Mouse (Mus musculus) heart, embryonic 13.5 days (tissue): ENCODE measurements around the gene Inhba. TPM values are rescaled to one million over a fixed set of nuclear protein-coding genes. Genes with fewer than 3 reads are reported as not detected.

ENCODE experiments used
- ATAC-seq: fragments of 200-750 bp; cut with Nextera tagmentation; 2 replicates; pipeline ENCODE4 v1.8.0; 2017; ENCODE audit warnings: moderate TSS enrichment; ENCODE audit not compliant: insufficient number of reproducible peaks, low FRiP score, low TSS enrichment; ENCODE audit errors: extremely low read depth
- H3K27ac ChIP-seq: fragments of 300-500 bp; sonication (generic); replicated peaks from 2 replicates; pipeline ENCODE4 v1.5.1; 2015; ENCODE audit warnings: moderate library complexity, mild to moderate bottlenecking, inconsistent platforms
- H3K27me3 ChIP-seq: fragments of 300-500 bp; sonication (generic); replicated peaks from 2 replicates; pipeline ENCODE4 v1.6.1; 2015; ENCODE audit warnings: mild to moderate bottlenecking, inconsistent platforms
- H3K36me3 ChIP-seq: fragments of 300-500 bp; sonication (generic); 2 replicates; pipeline ENCODE4 v1.6.1; 2015; ENCODE audit warnings: mild to moderate bottlenecking, inconsistent platforms
- H3K4me1 ChIP-seq: fragments of 300-500 bp; sonication (generic); 2 replicates; pipeline ENCODE4 v1.6.1; 2015; ENCODE audit warnings: inconsistent platforms
- H3K4me2 ChIP-seq: fragments of 300-500 bp; sonication (generic); 2 replicates; pipeline ENCODE4 v1.6.1; 2015; ENCODE audit warnings: inconsistent platforms, mild to moderate bottlenecking, moderate library complexity
- H3K4me3 ChIP-seq: fragments of 300-500 bp; sonication (generic); 2 replicates; pipeline ENCODE4 v1.5.1; 2015; ENCODE audit warnings: moderate library complexity, mild to moderate bottlenecking, inconsistent platforms
- H3K9ac ChIP-seq: fragments of 300-500 bp; sonication (generic); 2 replicates; pipeline ENCODE4 v1.6.1; 2015; ENCODE audit warnings: inconsistent platforms, mild to moderate bottlenecking, moderate library complexity
- H3K9me3 ChIP-seq: fragments of 300-500 bp; sonication (generic); 2 replicates; pipeline ENCODE4 v1.6.1; 2016; ENCODE audit warnings: inconsistent platforms
- WGBS: fragments of 180-500 bp; shearing (Covaris S2); methylation state at CpG from one replicate; pipeline ENCODE4 v1.1.7; 2015; ENCODE audit warnings: mixed read lengths; 5-methylcytosine and 5-hydroxymethylcytosine counted together
- polyA plus RNA-seq: library from polyadenylated mRNA; unstranded; fragments of >200 nt; fragmentation: Nextera tagmentation; extraction: Ambion mirVana; gene quantifications from 2 replicates; pipeline ENCODE4 v1.2.1, GENCODE M21; 2015

The Inhba gene
- 13.3 and 15.4 TPM in 2 replicates for polyA plus RNA-seq

- no peaks in the 10 kb centered on the region for H3K9me3 ChIP-seq
- H3K4me1 ChIP-seq = peaks cover 17% of the 10 kb centered on the region
- peak within 1 kb of the TSS; percentile 87 for H3K4me2 ChIP-seq
- peak; percentile 32; the same call in 1 of the 2 replicates for ATAC-seq
- no peaks in the 10 kb centered on the region for H3K36me3 ChIP-seq
- WGBS = 10% methylated on average over 31 of the region's 31 CpGs
- peaks cover 10% of the 10 kb centered on the region; the same call in 1 of the 2 replicates for H3K27me3 ChIP-seq
- peak within 1 kb of the TSS; percentile 85 for H3K9ac ChIP-seq
- peak within 1 kb of the TSS; percentile 76 for H3K27ac ChIP-seq
- peak within 1 kb of the TSS; percentile 64 for H3K4me3 ChIP-seq
Measured at GRCm38 (mm10) chr13:16011372-16012242, at the start of gene Inhba. Inhba (plus strand) TSS chr13:16011851.

- no peak overlapping the region for H3K27ac ChIP-seq
Measured at GRCm38 (mm10) chr13:15976584-15976983, 35.1 kb upstream of the Inhba start.

GRCm38 (mm10) chr13:15979551-15979950 is 32.1 kb upstream of the Inhba start:
- no peak overlapping the region for H3K4me2 ChIP-seq

More at GRCm38 (mm10) chr13:15976584-15976983, 35.1 kb upstream of the Inhba start:
- no peaks in the 10 kb centered on the region for H3K36me3 ChIP-seq
- H3K4me1 ChIP-seq = no peaks in the 10 kb centered on the region
- 77% methylated on average over 1 of the region's 1 CpGs for WGBS
- no peak for ATAC-seq
- H3K4me2 ChIP-seq = no peak overlapping the region
- no peak overlapping the region for H3K4me3 ChIP-seq
- no peaks in the 10 kb centered on the region for H3K27me3 ChIP-seq
- H3K9ac ChIP-seq = no peak overlapping the region
- H3K9me3 ChIP-seq = no peaks in the 10 kb centered on the region

GRCm38 (mm10) chr13:15982041-15982440 is 29.6 kb upstream of the Inhba start:
- Histone ChIP-seq H3K9ac (no peak overlapping the region), H3K4me1 (no peaks in the 10 kb centered on the region), H3K4me2 (no peak overlapping the region), H3K9me3 (no peaks in the 10 kb centered on the region), H3K36me3 (no peaks in the 10 kb centered on the region), H3K4me3 (no peak overlapping the region), H3K27ac (no peak overlapping the region), H3K27me3 (no peaks in the 10 kb centered on the region)
- ATAC-seq = no peak
- 64% methylated on average over 3 of the region's 3 CpGs for WGBS

More at GRCm38 (mm10) chr13:15979551-15979950, 32.1 kb upstream of the Inhba start:
- Histone ChIP-seq H3K4me1 (no peaks in the 10 kb centered on the region), H3K9ac (no peak overlapping the region), H3K27ac (no peak overlapping the region), H3K9me3 (no peaks in the 10 kb centered on the region), H3K36me3 (no peaks in the 10 kb centered on the region), H3K4me3 (no peak overlapping the region), H3K27me3 (no peaks in the 10 kb centered on the region)
- ATAC-seq = no peak
- 58% methylated on average over 3 of the region's 3 CpGs for WGBS

GRCm38 (mm10) chr13:15985761-15986160 is 25.9 kb upstream of the Inhba start:
- H3K4me3 ChIP-seq = no peak overlapping the region
- 68% methylated on average over 2 of the region's 2 CpGs for WGBS

GRCm38 (mm10) chr13:15986172-15986571 is 25.5 kb upstream of the Inhba start:
- no peaks in the 10 kb centered on the region for H3K27me3 ChIP-seq
- no peak overlapping the region for H3K9ac ChIP-seq
- H3K4me2 ChIP-seq = no peak overlapping the region
- H3K4me1 ChIP-seq = no peaks in the 10 kb centered on the region
- H3K27ac ChIP-seq = no peak overlapping the region
- H3K36me3 ChIP-seq = no peaks in the 10 kb centered on the region
- no peak for ATAC-seq
- WGBS = 69% methylated on average over 4 of the region's 4 CpGs
- no peaks in the 10 kb centered on the region for H3K9me3 ChIP-seq
- H3K4me3 ChIP-seq = no peak overlapping the region

More at GRCm38 (mm10) chr13:15985761-15986160, 25.9 kb upstream of the Inhba start:
- Histone ChIP-seq H3K27ac (no peak overlapping the region), H3K36me3 (no peaks in the 10 kb centered on the region), H3K9ac (no peak overlapping the region), H3K4me2 (no peak overlapping the region), H3K9me3 (no peaks in the 10 kb centered on the region), H3K4me1 (no peaks in the 10 kb centered on the region), H3K27me3 (no peaks in the 10 kb centered on the region)
- no peak for ATAC-seq

- no peak for ATAC-seq
- no peaks in the 10 kb centered on the region for H3K36me3 ChIP-seq
- no peaks in the 10 kb centered on the region for H3K9me3 ChIP-seq
- no peak overlapping the region for H3K4me3 ChIP-seq
- no peaks in the 10 kb centered on the region for H3K4me1 ChIP-seq
- H3K9ac ChIP-seq = no peak overlapping the region
- 54% methylated on average over 2 of the region's 2 CpGs for WGBS
- no peak overlapping the region for H3K27ac ChIP-seq
- H3K4me2 ChIP-seq = no peak overlapping the region
- H3K27me3 ChIP-seq = no peaks in the 10 kb centered on the region
Measured at GRCm38 (mm10) chr13:15995314-15995713, 16.3 kb upstream of the Inhba start.

GRCm38 (mm10) chr13:16005517-16005916 is 6.1 kb upstream of the Inhba start:
- H3K27ac ChIP-seq = no peak overlapping the region
- H3K4me2 ChIP-seq = no peak overlapping the region
- H3K9me3 ChIP-seq = no peaks in the 10 kb centered on the region
- no peak for ATAC-seq
- no peak overlapping the region for H3K9ac ChIP-seq
- H3K27me3 ChIP-seq = no peaks in the 10 kb centered on the region
- H3K4me1 ChIP-seq = no peaks in the 10 kb centered on the region
- H3K36me3 ChIP-seq = no peaks in the 10 kb centered on the region
- 9% methylated on average over 4 of the region's 4 CpGs for WGBS
- no peak overlapping the region for H3K4me3 ChIP-seq

GRCm38 (mm10) chr13:16007748-16008147 is 3.9 kb upstream of the Inhba start:
- ATAC-seq = no peak
- Histone ChIP-seq H3K27me3 (no peaks in the 10 kb centered on the region), H3K9ac (no peak overlapping the region), H3K27ac (no peak overlapping the region), H3K4me2 (no peak overlapping the region), H3K36me3 (no peaks in the 10 kb centered on the region), H3K4me1 (peaks cover 10% of the 10 kb centered on the region), H3K4me3 (no peak overlapping the region), H3K9me3 (no peaks in the 10 kb centered on the region)
- 73% methylated on average over 4 of the region's 4 CpGs for WGBS

- H3K4me2 ChIP-seq = no peak overlapping the region
- 24% methylated on average over 1 of the region's 1 CpGs for WGBS
- no peaks in the 10 kb centered on the region for H3K27me3 ChIP-seq
- no peaks in the 10 kb centered on the region for H3K36me3 ChIP-seq
- H3K4me3 ChIP-seq = no peak overlapping the region
- H3K4me1 ChIP-seq = peaks cover 12% of the 10 kb centered on the region
- H3K9ac ChIP-seq = no peak overlapping the region
- no peak for ATAC-seq
- no peaks in the 10 kb centered on the region for H3K9me3 ChIP-seq
- no peak overlapping the region for H3K27ac ChIP-seq
Measured at GRCm38 (mm10) chr13:16008348-16008747, 3.3 kb upstream of the Inhba start.

GRCm38 (mm10) chr13:16009766-16010465 is 1.7 kb upstream of the Inhba start:
- Histone ChIP-seq H3K9ac (no peak overlapping the region), H3K36me3 (no peaks in the 10 kb centered on the region), H3K4me3 (no peak overlapping the region), H3K4me2 (no peak overlapping the region), H3K27ac (no peak overlapping the region), H3K27me3 (0 out of 2 replicates have a peak, but pooled peaks cover 1% of the 10 kb centered on the region), H3K4me1 (peaks cover 12% of the 10 kb centered on the region), H3K9me3 (no peaks in the 10 kb centered on the region)
- ATAC-seq = no peak
- 80% methylated on average over 8 of the region's 8 CpGs for WGBS
